Mouse (Mus musculus): ENCODE results near the gene Grap2.

DNA sequence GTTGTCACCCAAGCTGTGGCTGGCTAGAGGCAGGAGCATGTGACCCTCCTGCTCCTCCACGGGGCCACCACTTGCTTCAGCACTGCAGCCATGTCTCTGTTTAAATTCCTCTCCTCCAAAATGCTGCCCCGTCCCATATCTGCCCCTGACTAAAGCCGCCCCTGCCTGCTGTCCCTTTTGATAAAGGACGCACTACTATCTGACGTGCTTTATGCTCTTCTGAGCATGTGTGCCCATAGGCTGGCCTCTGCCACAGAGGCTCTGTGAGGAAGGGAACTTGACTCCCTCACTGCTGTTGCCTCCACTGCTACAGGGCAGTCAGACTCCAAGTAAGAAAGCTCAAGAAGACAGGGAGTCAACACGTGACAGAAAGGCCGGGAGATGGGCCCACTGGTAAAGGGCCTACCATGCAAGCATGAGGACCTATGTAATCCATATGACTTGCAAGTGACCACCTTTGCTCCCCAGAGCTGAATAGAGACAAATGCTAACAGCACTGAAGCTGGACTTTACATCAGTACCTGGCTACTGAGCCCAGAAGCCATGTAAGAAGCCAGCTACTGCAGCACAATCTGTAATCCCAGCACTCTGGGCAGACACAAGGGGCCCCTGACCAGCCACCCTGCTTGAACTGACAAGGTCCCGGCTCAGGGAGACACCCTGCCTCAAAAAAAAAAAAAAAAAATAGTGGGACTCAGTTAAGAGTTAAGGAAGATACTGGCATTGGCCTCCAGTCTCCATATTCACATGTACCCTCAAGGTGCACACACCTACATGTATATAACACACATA, 39.9 kb upstream of the Grap2 start:
- TF ChIP-seq HCFC1 (IDR thresholded peaks at IDR 0.05; ENCODE audit: low read depth, low read length) (no peak), CTCF (IDR thresholded peaks at IDR 0.05 in 2 of 3, conservative IDR thresholded peaks at IDR 0.05 in 1 of 3; ENCODE audit: control insufficient read depth in 1 of 3, insufficient read depth in 1 of 3, low read depth in 2 of 3, low read length in 3 of 3, poor library complexity in 1 of 3, severe bottlenecking in 1 of 3) (no peak), RAD21 (IDR thresholded peaks at IDR 0.05; ENCODE audit: low read depth, low read length) (no peak), ETS1 (IDR thresholded peaks at IDR 0.05; ENCODE audit: low read depth, low read length) (no peak), EP300 (IDR thresholded peaks at IDR 0.05; ENCODE audit: low read depth in 1 of 2, low read length in 2 of 2) (no peak), GABPA (IDR thresholded peaks at IDR 0.05; ENCODE audit: low read depth, low read length) (no peak), ZC3H11A (IDR thresholded peaks at IDR 0.05; ENCODE audit: low read depth, low read length) (no peak), ZNF384 (IDR thresholded peaks at IDR 0.05; ENCODE audit: low read depth, low read length) (no peak), POLR2A (IDR thresholded peaks at IDR 0.05; ENCODE audit: control insufficient read depth in 1 of 2, insufficient read depth in 1 of 2, low read depth in 1 of 2, low read length in 2 of 2, poor library complexity in 1 of 2) (no peak)

Measured in MEL (cell line).